Mouse (Mus musculus): ENCODE results near the gene Mast1.

DNA sequence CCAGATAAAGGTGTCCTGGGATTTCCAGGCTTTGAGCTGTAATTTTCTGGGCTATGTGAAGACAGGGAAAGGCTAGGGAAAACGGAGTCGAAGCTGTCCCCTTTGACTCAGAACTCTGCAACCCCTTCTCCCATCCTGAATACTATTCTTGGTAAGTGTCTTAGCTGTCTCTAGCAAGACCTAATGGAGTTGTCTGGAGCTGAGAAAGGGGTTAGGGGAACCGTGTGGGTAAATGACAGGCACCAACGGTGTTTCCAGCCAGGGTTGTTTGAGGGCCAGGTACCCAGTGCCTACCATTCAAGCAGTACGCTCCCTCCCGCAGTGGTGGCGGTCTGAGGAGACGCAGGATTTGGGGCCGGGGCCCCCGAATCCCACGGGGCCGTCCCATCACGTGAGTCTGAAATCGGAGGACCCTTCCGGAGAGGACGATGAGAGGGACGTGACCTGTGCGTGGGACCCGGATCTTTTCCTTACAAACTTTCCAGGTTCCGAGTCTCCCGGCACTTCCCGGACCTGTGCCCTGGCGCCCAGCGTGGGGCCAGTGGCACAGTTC is 34.7 kb downstream of the Mast1 start:
- no peak for TF ChIP-seq CTCF (IDR thresholded peaks at IDR 0.05; ENCODE audit: low read depth, low read length)
- peak; percentile 7; the same call in 1 of the 2 replicates for TF ChIP-seq TAL1 (conservative IDR thresholded peaks at IDR 0.05; ENCODE audit: low read depth, low read length)
- TF ChIP-seq GATA2 (IDR thresholded peaks at IDR 0.05; ENCODE audit: borderline replicate concordance, low read depth, low read length): no peak
- TF ChIP-seq GATA1 (IDR thresholded peaks at IDR 0.05; ENCODE audit: borderline replicate concordance, low read length): no peak

Measured in G1E (cell line).